ENCODE assay signal across 8 mouse cellular contexts in genomic region chr7:68823189-68823588, GRCm38 (mm10).
DNase-seq lines count a peak whose midpoint lies in the region; ATAC-seq and TF ChIP-seq lines count a peak whose summit lies in the region.

No protein-coding gene starts in this region.

- no peak overlapping the region for H3K27ac ChIP-seq in forebrain, embryonic 12.5 days
- H3K27ac ChIP-seq in hindbrain, postnatal 0 days = no peak overlapping the region
- no peak overlapping the region for H3K27ac ChIP-seq in midbrain, embryonic 15.5 days

- TF ChIP-seq CTCF in hindbrain, postnatal 0 days (IDR thresholded peaks at IDR 0.05; ENCODE audit: low read depth) = peak; percentile 97

- H3K4me3 ChIP-seq in forebrain, embryonic 12.5 days (replicated peaks) = no peak overlapping the region
- H3K4me3 ChIP-seq in hindbrain, postnatal 0 days (ENCODE audit: low read length) = no peak overlapping the region
- no peak overlapping the region for H3K4me3 ChIP-seq in midbrain, embryonic 15.5 days

- intact Hi-C loops in left cerebral cortex, postnatal 14 days (cut with DNase I) = loop anchor here (1.0 to 5.0 kb wide), 4 partner anchors 76 to 346 kb away; partner anchors contain the start of gene Arrdc4

- H3K9me3 ChIP-seq in forebrain, embryonic 12.5 days = no peaks in the 10 kb centered on the region
- H3K9me3 ChIP-seq in hindbrain, postnatal 0 days (ENCODE audit: low read length) = no peaks in the 10 kb centered on the region
- no peaks in the 10 kb centered on the region for H3K9me3 ChIP-seq in midbrain, embryonic 15.5 days

- no peaks in the 10 kb centered on the region for H3K4me1 ChIP-seq in forebrain, embryonic 12.5 days
- no peaks in the 10 kb centered on the region for H3K4me1 ChIP-seq in hindbrain, postnatal 0 days (ENCODE audit: insufficient read depth, low read length)
- H3K4me1 ChIP-seq in midbrain, embryonic 15.5 days = no peaks in the 10 kb centered on the region

- no peak overlapping the region for H3K4me2 ChIP-seq in forebrain, embryonic 12.5 days
- no peak overlapping the region for H3K4me2 ChIP-seq in hindbrain, postnatal 0 days (ENCODE audit: low read depth, low read length)
- H3K4me2 ChIP-seq in midbrain, embryonic 15.5 days = no peak overlapping the region

- ATAC-seq in forebrain, embryonic 12.5 days (ENCODE audit: low FRiP score) = peak; percentile 65
- peak; percentile 76 for ATAC-seq in hindbrain, postnatal 0 days
- ATAC-seq in midbrain, embryonic 15.5 days (replicated peaks) = peak; percentile 70

- peaks cover 4% of the 10 kb centered on the region; the same call in 1 of the 2 replicates for H3K27me3 ChIP-seq in forebrain, embryonic 12.5 days
- no peaks in the 10 kb centered on the region for H3K27me3 ChIP-seq in hindbrain, postnatal 0 days (ENCODE audit: insufficient read depth, low read length)
- no peaks in the 10 kb centered on the region for H3K27me3 ChIP-seq in midbrain, embryonic 15.5 days (replicated peaks)
- H3K27me3 ChIP-seq in splenic B cell, adult 2 months (ENCODE audit: control insufficient read depth, insufficient read depth, low read length, poor library complexity, severe bottlenecking) = no peaks in the 10 kb centered on the region

- peak; percentile 17 for DNase-seq in ovary, postnatal 10 days (ENCODE audit: low spot score)
- DNase-seq in ovary, adult 18-20 months (ENCODE audit: low spot score) = no peak
- peak; percentile 29 for DNase-seq in c-Kit-positive CD71-positive TER-119-positive erythroid progenitor cells, embryonic 14.5 days (ENCODE audit: low spot score)
- DNase-seq in hindbrain, postnatal 0 days (ENCODE audit: low spot score) = peak; percentile 84
- peak; percentile 50 to 71 for DNase-seq in left cerebral cortex, postnatal 14 days (ENCODE audit: low spot score in 2 of 2)
- DNase-seq in splenic B cell, adult 2 months (ENCODE audit: low read depth, low spot score) = peak; percentile 21

- H3K36me3 ChIP-seq in forebrain, embryonic 12.5 days (replicated peaks) = no peaks in the 10 kb centered on the region
- H3K36me3 ChIP-seq in hindbrain, postnatal 0 days (ENCODE audit: insufficient read depth, low read length) = no peaks in the 10 kb centered on the region
- no peaks in the 10 kb centered on the region for H3K36me3 ChIP-seq in midbrain, embryonic 15.5 days (replicated peaks)
- H3K36me3 ChIP-seq in splenic B cell, adult 2 months (ENCODE audit: control insufficient read depth, insufficient read depth, low read length, poor library complexity, severe bottlenecking) = no peaks in the 10 kb centered on the region

- no peak overlapping the region for H3K9ac ChIP-seq in forebrain, embryonic 12.5 days
- H3K9ac ChIP-seq in hindbrain, postnatal 0 days (replicated peaks; ENCODE audit: low read length) = no peak overlapping the region
- H3K9ac ChIP-seq in midbrain, embryonic 15.5 days = no peak overlapping the region

- WGBS in forebrain, embryonic 12.5 days = 3% methylated on average over 7 of the region's 7 CpGs
- WGBS in hindbrain, postnatal 0 days = 5% methylated on average over 7 of the region's 7 CpGs
- WGBS in midbrain, embryonic 15.5 days = 4% methylated on average over 7 of the region's 7 CpGs
